Mouse (Mus musculus) embryonic facial prominence, embryonic 14.5 days (tissue): ENCODE data around the gene Ear14. TPM values are rescaled to one million over a fixed set of nuclear protein-coding genes. Genes with fewer than 3 reads are reported as not detected.

ENCODE experiments used
- polyA plus RNA-seq: library from polyadenylated mRNA; unstranded; fragments of >200 nt; fragmentation: Nextera tagmentation; extraction: Ambion mirVana; gene quantifications from 2 replicates; pipeline ENCODE4 v1.2.1, GENCODE M21; 2014

Gene Ear14
- polyA plus RNA-seq, 1 experiment from 2014 or later, result not detected

Other genes starting within 250 kb of the Ear14 start
- gene Pnp2, start 247.4 kb upstream of the Ear14 start, polyA plus RNA-seq, result 0.45 and 0.73 TPM in 2 replicates
- 0.29 and 0.48 TPM in 2 replicates for gene Rnase10, start 195.6 kb upstream of the Ear14 start, polyA plus RNA-seq
- gene Rnase9, start 161.5 kb upstream of the Ear14 start, polyA plus RNA-seq, result not detected in 2 replicates
- not detected in 2 replicates for gene Rnase11, start 153.2 kb upstream of the Ear14 start, polyA plus RNA-seq
- 0.49 TPM in 1 of 2 replicates, not detected in the other for gene Rnase12, start 145.7 kb upstream of the Ear14 start, polyA plus RNA-seq
- not detected in 2 replicates for gene Olfr750, start 129.0 kb upstream of the Ear14 start, polyA plus RNA-seq
- gene Rnase4, start 112.3 kb upstream of the Ear14 start, polyA plus RNA-seq, result 63.8 and 73.0 TPM in 2 replicates
- gene Ang, start 112.2 kb upstream of the Ear14 start, polyA plus RNA-seq, result 8.8 and 10.3 TPM in 2 replicates
- gene Eddm3b, start 89.0 kb upstream of the Ear14 start, polyA plus RNA-seq, result not detected in 2 replicates
- 1.3 TPM in 2 replicates for gene Rnase6, start 79.5 kb upstream of the Ear14 start, polyA plus RNA-seq
- 0.48 and 1.1 TPM in 2 replicates for gene Rnase1, start 56.6 kb upstream of the Ear14 start, polyA plus RNA-seq
- not detected in 2 replicates for gene Rnase2b, start 41.1 kb upstream of the Ear14 start, polyA plus RNA-seq
- gene Ang2, start 4.2 kb upstream of the Ear14 start, polyA plus RNA-seq, result not detected in 2 replicates
- gene Rnase2a, start 52.7 kb downstream of the Ear14 start, polyA plus RNA-seq, result not detected in 2 replicates
- gene Gm7247, start 158.4 kb downstream of the Ear14 start, polyA plus RNA-seq, result not detected in 2 replicates
- not detected in 2 replicates for gene Vmn2r88, start 207.4 kb downstream of the Ear14 start, polyA plus RNA-seq
- gene Vmn2r89, start 248.5 kb downstream of the Ear14 start, polyA plus RNA-seq, result not detected in 2 replicates